Mouse (Mus musculus) spleen, adult 10 weeks (tissue): ENCODE data around the gene Dpf2. TPM values are rescaled to one million over a fixed set of nuclear protein-coding genes. Genes with fewer than 3 reads are reported as not detected.

ENCODE experiments used
- polyA plus RNA-seq: library from polyadenylated mRNA; stranded (reverse); fragments of 350-450 nt; fragmentation: Illumina TruSeq; extraction: RNeasy Lipid Tissue Mini Kit (QIAGEN cat#74804); gene quantifications from one replicate; pipeline ENCODE4 v1.2.3, GENCODE M21; 2015; ENCODE audit warnings: low replicate concordance; ENCODE audit not compliant: insufficient read depth

The Dpf2 gene
- polyA plus RNA-seq = 103 TPM

DNA sequence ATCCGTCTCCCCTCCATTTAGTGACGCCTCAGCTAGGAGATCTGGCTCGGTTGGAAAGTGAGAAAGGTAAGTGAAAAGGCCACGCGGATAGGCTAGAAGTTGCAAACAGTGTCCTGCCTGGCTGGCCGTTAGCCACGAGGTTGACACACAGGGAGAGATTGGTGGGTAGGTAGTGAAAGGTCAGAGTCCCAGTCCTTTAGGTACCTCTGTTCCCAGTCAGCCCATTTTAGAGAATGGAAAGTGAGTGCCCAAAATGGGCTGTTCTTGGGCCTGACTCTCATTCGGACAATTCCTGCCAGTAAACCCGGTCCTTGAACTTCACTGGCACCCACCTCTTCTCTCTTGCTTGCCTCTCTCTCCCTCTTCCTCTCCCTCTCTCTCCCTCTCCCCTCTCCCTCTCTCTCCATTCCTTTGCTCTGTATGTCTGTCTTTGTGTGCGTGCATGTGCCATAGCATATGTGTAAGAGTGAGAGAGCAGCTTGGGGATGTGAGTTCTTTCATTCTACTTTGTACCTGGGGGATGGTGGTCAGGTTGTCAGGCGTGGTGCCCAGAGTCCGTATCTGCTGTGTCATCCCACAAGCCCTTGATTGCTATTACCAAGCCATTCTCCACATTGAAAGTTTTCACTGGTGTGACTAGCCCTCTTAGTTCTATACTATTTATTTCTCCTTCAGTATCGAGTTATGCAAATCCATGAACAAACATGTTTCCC, at the start of gene Dpf2:
TSS of gene Dpf2 (minus strand) at position 4 of the 713 bp plus-strand sequence.

DNA sequence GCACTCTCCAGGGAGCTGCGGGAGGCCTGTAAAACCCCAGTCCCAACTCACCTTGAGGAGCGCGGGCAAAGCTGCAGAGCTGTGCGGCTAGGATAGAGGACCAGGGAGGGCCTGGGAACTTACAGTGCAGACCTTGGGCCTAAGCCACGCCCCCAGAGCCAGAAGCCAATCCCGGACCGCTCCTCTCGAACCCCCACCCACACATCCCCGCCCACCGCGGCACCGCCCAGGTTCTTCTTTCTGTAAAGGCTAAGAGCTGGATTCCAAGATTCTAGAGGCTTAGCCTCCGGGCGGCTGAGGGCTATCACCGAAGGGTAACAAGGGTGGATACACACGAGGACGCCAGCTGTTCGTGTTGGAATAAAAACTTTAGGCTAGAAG, 11.9 kb upstream of the Dpf2 start, which contains the start of gene Cdc42ep2:
TSS of gene Cdc42ep2 (minus strand) at position 104 of the 381 bp plus-strand sequence.

DNA sequence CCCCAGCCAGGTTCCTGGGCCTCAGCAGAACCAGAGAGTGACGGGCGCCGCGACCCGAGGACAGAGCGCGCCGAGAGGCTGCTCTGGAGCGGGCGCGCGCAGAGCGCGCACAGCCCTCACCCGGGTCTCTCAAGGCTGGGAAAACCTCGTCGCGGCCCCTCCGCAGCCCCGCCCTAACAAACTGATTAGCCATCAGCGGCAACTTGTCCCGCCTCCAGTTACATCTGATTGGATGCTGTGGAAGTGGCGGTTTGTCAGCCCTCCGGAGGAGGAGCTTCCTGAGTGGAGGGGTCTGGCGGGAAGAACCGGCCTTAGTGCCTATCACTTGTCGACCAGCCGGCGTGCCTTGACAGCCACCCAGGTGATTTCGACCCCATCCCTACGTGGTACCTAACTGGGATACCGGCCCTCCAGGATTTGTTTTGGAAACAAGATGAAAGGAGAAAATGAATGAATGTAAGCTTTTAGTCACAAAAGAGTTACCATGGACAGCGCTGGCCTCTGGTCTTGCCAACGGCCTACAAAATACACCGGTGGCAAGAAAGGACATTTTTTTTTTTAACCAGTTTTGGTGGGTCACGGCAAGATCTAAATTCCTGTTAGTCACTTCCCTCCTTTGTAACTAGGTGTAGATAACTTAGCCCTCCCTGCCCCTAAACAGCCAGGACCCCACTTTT, 18.7 kb downstream of the Dpf2 start, which contains the start of gene Tigd3:
TSS of gene Tigd3 (minus strand) at position 148 of the 677 bp plus-strand sequence.

DNA sequence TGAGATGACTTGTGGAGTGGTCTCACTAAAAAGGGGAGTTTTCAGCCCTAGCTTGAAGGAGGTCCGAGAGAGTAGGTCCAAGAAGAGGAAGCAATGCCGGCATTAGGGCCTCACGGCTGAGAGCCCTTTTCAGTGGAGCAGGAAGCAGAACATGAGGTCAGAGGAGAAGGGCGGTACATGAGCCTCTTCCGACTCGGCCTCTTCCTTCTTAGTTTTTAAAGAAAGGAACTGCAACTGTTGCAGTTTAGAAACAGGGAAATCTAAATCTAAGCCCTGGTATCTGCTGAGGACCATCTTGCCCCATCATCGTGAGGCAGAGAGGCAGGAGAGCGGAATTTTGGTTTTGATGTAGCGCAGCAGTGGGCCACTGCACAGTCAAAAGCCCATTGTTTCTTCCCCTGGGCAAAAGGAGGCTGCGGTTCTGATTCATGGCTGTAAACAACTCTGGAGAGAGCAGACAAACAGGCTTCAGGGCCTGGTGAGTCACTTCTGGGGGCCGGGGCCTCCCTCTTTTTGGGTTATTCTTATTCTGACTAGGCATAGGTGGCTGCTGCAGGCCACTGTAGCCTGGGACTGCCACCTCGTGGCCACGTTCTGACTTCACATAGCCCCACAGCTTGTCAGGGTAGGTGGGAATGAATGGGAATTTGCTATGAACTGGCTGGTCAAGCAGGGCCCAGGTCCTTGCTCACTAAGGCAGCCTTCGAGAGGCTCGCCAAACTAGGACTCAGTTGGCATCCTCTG, 35.0 kb downstream of the Dpf2 start, which contains the start of gene Slc25a45:
TSS of gene Slc25a45 (plus strand) at position 191 of the 744 bp plus-strand sequence.

DNA sequence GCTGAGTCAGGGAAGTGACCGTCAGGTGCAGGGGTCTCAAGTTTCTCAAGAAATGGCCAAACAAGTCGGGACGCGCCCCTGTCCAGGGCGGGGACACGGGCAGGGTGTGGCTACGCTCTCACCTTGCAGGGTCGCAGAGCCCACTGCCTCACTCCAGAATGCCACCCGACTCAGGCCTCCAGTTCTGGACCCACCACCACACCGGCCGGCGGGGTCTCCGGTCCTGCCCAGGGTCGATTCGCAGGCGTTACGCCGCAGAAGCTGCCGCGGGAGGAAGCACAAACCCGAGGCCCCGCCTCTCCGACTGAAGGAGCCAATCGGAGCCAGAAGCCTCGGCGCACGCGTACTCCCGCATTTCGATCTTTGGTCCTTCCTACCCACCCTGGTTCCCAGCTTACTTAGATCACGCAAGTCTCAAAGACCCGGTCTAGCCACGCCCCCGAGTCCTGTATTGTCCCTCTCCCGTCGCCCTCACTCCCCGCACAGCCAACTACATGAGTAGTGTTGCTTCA, 37.8 kb downstream of the Dpf2 start, which contains the start of gene Frmd8:
TSS of gene Frmd8 (minus strand) at position 306 of the 512 bp plus-strand sequence.

Other genes starting within 250 kb of the Dpf2 start
- gene Sipa1, start 249.3 kb downstream of the Dpf2 start, polyA plus RNA-seq = 103 TPM
- gene Map3k11, start 224.3 kb downstream of the Dpf2 start, polyA plus RNA-seq = 12.7 TPM
- gene Pcnx3, start 224.1 kb downstream of the Dpf2 start, polyA plus RNA-seq = 25.8 TPM
- gene Kcnk7, start 208.6 kb downstream of the Dpf2 start, polyA plus RNA-seq = not detected
- 29.0 TPM for gene Ehbp1l1, start 186.7 kb downstream of the Dpf2 start, polyA plus RNA-seq
- gene Fam89b, start 183.4 kb downstream of the Dpf2 start, polyA plus RNA-seq = 8.4 TPM
- gene Ltbp3, start 172.1 kb downstream of the Dpf2 start, polyA plus RNA-seq = 9.0 TPM
- 17.1 TPM for gene Scyl1, start 141.6 kb downstream of the Dpf2 start, polyA plus RNA-seq
- 18.0 TPM for gene Frmd8, start 37.7 kb downstream of the Dpf2 start, polyA plus RNA-seq
- 35.5 TPM for gene Slc25a45, start 35.2 kb downstream of the Dpf2 start, polyA plus RNA-seq
- gene Tigd3, start 18.9 kb downstream of the Dpf2 start, polyA plus RNA-seq = 0.84 TPM
- gene Cdc42ep2, start 11.8 kb upstream of the Dpf2 start, polyA plus RNA-seq = 6.4 TPM
- gene Pola2, start 51.2 kb upstream of the Dpf2 start, polyA plus RNA-seq = 30.6 TPM
- gene Slc22a20, start 73.1 kb upstream of the Dpf2 start, polyA plus RNA-seq = not detected
- 28.9 TPM for gene Capn1, start 102.9 kb upstream of the Dpf2 start, polyA plus RNA-seq
- 42.1 TPM for gene Syvn1, start 133.6 kb upstream of the Dpf2 start, polyA plus RNA-seq
- 48.0 TPM for gene Mrpl49, start 144.8 kb upstream of the Dpf2 start, polyA plus RNA-seq
- 1,233 TPM for gene Fau, start 144.8 kb upstream of the Dpf2 start, polyA plus RNA-seq
- 0.99 TPM for gene Znhit2, start 148.2 kb upstream of the Dpf2 start, polyA plus RNA-seq
- 8.7 TPM for gene Tm7sf2, start 155.4 kb upstream of the Dpf2 start, polyA plus RNA-seq
- gene Vps51, start 164.2 kb upstream of the Dpf2 start, polyA plus RNA-seq = 47.4 TPM
- not detected for gene Tmem262, start 167.0 kb upstream of the Dpf2 start, polyA plus RNA-seq
- not detected for gene Gm28374, start 169.2 kb upstream of the Dpf2 start, polyA plus RNA-seq
- 12.9 TPM for gene Zfpl1, start 171.9 kb upstream of the Dpf2 start, polyA plus RNA-seq
- 8.2 TPM for gene Cdca5, start 172.0 kb upstream of the Dpf2 start, polyA plus RNA-seq
- gene AC131692.1, start 181.4 kb upstream of the Dpf2 start, polyA plus RNA-seq = 0.47 TPM
- not detected for gene Naaladl1, start 192.8 kb upstream of the Dpf2 start, polyA plus RNA-seq
- 4.3 TPM for gene Sac3d1, start 205.6 kb upstream of the Dpf2 start, polyA plus RNA-seq
- gene Snx15, start 215.3 kb upstream of the Dpf2 start, polyA plus RNA-seq = 16.4 TPM
- 1.8 TPM for gene Batf2, start 228.0 kb upstream of the Dpf2 start, polyA plus RNA-seq
- gene Arl2, start 228.5 kb upstream of the Dpf2 start, polyA plus RNA-seq = 11.0 TPM